Mouse (Mus musculus): ENCODE results near the gene Mapkbp1.

GRCm38 (mm10) chr2:120046486-120047310 lies 74.2 kb downstream of the Mapkbp1 start:
- TF ChIP-seq CTCF (IDR thresholded peaks at IDR 0.05; ENCODE audit: extremely low read depth, insufficient read depth, insufficient read length, insufficient replicate concordance) (no peak), POLR2A (IDR thresholded peaks at IDR 0.05; ENCODE audit: low read depth, low read length) (no peak)

All from spleen, adult 2 months (tissue).